In genomic region chr6:122718224-122718623, GRCm38 (mm10) we compare ENCODE assay signal across 19 mouse cellular contexts. TPM values are rescaled to one million over a fixed set of nuclear protein-coding genes. Genes with fewer than 3 reads are reported as not detected.
"Had no signal": no experiment of that assay in that cellular context is flagged by ENCODE, and none has a peak within 500 bp of the region (broad histone marks: within the 10 kb centered on the region; RNA-seq: fewer than 3 reads in every experiment).

No protein-coding gene starts in this region.

RNA-seq across cellular contexts. Expression of gene Nanog, which starts 10.9 kb away (rescaled TPM):
- total RNA-seq: gastrocnemius, adult 2 months; gastrocnemius, postnatal 10 days; gastrocnemius, postnatal 25 days; gastrocnemius, postnatal 4 days; granulocyte monocyte progenitor cell, adult 5-6 weeks; heart, adult 18-20 months; heart, adult 8-10 months; heart, postnatal 14 days; heart, postnatal 36 days; hematopoietic stem cell, adult 5-6 weeks; hindbrain, postnatal 0 days; layer of hippocampus, adult 18-20 months; layer of hippocampus, postnatal 10 days; layer of hippocampus, postnatal 25 days; left cerebral cortex, adult 2 months; left cerebral cortex, postnatal 14 days; left cerebral cortex, postnatal 36 days had no signal
- polyA plus RNA-seq: kidney, postnatal 0 days; large intestine, adult 2 months had no signal
